Mouse (Mus musculus) T-helper 2 cell (primary cell): ENCODE measurements at regions not wholly inside any gene's neighbourhood (a gene's known extent, or its start where the extent isn't known, plus 50 kb on each side); places are given as distances from the start of the nearest gene placed in this dataset.

Experiments used
- in situ Hi-C: fragments of 300-600 bp; cut with MboI, MseI; formaldehyde crosslinking; loops from one replicate; pipeline ENCODE4 v1.15.1; 2025; ENCODE audit warnings: high pct_unique_total_duplicates

DNA sequence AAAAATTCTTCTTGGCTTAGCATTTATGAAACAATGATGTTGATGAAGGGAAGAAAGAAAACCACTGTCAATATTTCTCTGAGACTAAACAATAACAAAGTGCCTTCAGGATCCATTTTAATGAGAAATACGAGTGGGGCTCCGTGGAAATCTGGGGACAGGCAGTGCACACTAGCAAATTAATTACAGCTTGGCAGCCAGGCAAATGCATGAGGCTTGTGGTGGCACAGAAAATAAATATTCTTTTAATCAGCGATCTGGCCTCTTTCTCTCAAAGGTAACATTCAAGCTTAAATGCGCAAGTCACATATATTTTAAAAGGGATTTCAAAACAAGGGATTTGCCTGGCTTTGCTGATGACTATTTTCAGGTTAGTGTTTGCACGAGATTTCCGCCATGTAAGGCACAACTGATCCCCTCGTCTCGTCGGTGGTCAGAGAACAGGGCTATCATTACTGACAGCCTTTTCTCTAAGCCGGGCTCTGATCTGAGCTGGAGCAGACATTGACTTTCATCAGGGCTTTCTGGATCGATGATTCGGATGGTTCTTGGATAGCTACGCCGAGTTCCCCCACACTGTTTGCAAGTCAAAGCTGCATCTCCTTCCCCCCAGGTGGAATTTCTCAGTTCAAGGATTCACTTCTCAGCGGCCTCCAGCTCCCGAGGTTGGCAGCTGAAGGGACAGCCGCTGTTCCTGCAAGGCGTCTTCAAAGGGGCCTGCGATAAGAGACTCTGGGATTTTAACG is 109.1 kb upstream of the Ptbp2 start:
- in situ Hi-C loops: no loop called here

DNA sequence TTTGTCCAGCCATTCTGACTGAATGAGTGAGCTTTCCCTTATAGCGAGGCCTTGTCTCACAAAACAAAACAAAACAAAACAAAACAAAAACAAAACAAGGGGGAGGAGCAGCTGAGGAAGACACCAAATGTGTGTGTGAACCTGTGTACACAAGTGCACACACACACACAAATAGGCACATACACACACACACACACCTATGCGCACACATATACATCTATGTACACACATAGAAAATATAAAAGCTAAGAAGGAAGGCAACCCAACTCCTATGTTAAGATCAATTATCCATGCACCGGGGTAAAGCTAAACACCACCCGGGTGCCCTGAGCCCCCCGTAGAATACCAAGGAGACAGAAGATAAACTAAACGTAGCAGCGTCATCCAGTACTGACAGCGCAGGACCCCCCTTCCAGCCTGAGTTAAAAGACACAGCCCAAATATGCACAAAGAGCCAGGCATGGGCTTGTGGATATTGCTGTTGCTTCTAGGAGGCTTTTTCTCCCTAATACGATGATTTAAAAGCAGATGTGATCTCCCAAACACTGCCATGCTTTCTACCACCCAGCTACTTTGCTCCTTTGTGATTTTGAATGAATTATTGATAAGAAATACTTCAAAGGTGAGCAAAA is 108.4 kb upstream of the Ptbp2 start:
- in situ Hi-C loops: no loop called here

DNA sequence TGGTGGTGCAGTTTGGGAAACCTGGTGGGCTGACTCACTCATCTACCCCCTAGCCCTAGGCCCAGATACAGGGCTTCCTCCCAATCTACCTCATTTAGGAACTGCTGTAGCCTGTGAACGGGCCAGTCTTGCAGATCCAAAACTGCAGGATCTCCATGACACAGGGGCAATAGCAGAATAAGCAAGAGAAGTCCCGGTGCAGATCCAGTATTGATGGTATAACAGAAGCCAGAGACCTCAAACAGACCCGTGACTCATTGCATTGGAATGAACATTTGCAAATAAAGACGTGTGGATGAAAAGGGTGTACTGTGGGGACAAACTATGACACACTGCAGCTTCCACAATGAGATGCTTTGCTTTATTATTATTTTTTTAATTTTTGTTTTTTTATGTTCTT is 106.6 kb upstream of the Ptbp2 start:
- in situ Hi-C loops: no loop called here

DNA sequence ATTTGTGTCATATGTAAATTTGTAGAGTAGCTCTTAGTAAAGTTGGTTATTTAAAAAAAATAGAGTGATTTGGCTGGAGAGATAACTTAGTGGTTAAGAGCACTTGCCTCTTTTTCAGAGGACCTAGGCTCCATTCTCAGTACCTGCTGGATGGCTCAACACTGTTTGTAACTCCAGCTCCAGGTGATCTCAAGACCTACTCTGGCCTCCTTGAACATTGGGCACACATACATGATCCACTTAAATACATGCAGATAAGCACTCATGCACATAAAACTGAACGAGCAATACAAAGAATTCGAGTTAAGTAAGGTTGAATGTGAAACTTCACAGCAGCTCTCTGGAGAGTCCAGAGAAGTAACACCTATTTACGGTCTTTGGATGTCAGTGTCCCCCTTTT is 104.2 kb upstream of the Ptbp2 start:
- in situ Hi-C loops: no loop called here

DNA sequence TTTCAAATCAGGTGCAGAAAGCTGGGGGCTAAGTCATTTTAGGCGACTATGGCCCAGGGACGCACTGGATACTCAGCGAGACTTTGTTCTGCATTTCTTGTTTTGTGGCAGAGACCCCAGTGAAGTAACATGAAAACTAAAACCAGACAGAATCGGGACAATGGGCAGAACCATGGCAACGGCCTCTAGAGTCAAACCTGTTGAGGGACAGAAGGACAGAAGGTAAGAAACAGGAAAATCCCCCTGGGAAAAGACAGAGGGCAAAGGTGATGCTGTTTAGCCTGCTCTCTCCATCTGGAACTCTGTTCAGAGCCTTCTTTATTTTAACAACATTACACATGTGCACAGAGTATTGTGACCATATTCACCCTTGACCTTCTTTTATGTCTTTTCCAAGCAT is 92.1 kb upstream of the Ptbp2 start:
- in situ Hi-C loops: no loop called here

DNA sequence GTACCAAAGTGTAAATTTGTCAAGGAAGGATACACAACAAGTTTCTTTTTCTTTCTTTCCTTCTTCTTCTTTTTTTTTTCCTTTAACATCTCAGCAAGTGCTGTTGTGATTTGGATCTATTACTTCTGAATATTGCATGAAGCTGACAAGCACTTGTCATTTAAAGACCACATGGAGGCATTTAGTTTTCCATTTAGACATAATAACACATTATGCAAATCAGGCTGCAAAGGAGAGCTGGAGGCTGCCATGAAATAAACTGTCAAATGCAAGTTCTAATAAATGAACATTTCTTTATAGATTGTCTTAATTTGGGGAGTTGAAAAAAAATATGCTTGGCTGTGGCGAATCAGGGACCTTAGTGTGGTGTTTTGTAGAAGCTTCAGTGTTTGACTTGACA is 90.8 kb upstream of the Ptbp2 start:
- in situ Hi-C loops: no loop called here

DNA sequence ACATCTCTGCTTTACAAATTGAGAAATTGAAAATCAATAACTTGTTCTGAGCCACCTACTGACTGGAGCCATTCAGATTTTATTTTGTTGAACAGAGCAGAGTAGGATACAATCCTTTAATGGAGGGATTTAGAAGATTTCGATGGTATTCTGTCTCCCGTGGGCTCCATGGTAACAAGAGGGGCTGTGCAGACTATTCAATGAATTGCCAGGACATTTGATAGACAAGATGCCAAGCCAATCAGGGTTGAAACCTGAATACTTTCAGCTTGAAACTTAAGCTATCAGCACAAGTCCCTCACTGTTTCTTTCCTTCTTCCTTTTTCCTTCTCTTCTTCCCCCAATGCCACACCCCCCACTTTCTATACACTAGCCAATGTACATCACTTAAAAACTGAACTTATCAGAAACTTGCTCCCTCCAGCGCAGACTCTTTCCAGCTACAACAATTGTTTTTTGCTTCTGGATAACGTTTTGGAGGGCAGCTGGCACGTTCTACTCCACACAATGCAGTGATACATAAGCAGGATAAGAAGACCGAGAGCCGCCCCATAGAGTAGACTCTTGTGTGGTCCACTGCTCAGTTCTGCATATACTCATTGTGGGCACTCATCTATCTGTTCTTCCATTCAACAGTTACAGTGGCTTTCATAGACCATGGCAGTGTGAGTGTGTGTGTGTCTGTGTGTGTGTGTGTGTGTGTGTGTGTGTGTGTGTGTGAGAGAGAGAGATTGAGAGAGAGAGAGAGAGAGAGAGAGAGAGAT is 78.1 kb upstream of the Ptbp2 start:
- in situ Hi-C loops: no loop called here
